Mouse (Mus musculus) midbrain, embryonic 14.5 days (tissue): ENCODE data around the gene Nek3. TPM values are rescaled to one million over a fixed set of nuclear protein-coding genes. Genes with fewer than 3 reads are reported as not detected.

Experiments used
- polyA plus RNA-seq: library from polyadenylated mRNA; unstranded; fragments of >200 nt; fragmentation: Nextera tagmentation; extraction: Ambion mirVana; gene quantifications from 2 replicates; pipeline ENCODE4 v1.2.1, GENCODE M21; 2014

The Nek3 gene
- polyA plus RNA-seq, 1 experiment from 2014 or later = 9.2 TPM

Other genes with a start within 250 kb of the Nek3 start
- gene Defb15, start 233.7 kb downstream of the Nek3 start, polyA plus RNA-seq = not detected in 2 replicates
- not detected in 2 replicates for gene Defb35, start 228.1 kb downstream of the Nek3 start, polyA plus RNA-seq
- not detected in 2 replicates for gene Defb13, start 219.7 kb downstream of the Nek3 start, polyA plus RNA-seq
- not detected in 2 replicates for gene Fam90a1a, start 207.7 kb downstream of the Nek3 start, polyA plus RNA-seq
- gene Ccdc70, start 196.7 kb downstream of the Nek3 start, polyA plus RNA-seq = not detected in 2 replicates
- gene Atp7b, start 106.1 kb downstream of the Nek3 start, polyA plus RNA-seq = 1.5 TPM in 2 replicates
- gene Alg11, start 105.7 kb downstream of the Nek3 start, polyA plus RNA-seq = 27.0 and 37.3 TPM in 2 replicates
- gene Nek5, start 41.4 kb downstream of the Nek3 start, polyA plus RNA-seq = 0.28 and 0.49 TPM in 2 replicates
- 8.3 and 15.5 TPM in 2 replicates for gene Ckap2, start 19.4 kb upstream of the Nek3 start, polyA plus RNA-seq
- 36.1 and 39.9 TPM in 2 replicates for gene Vps36, start 26.4 kb upstream of the Nek3 start, polyA plus RNA-seq
- 3.8 and 7.9 TPM in 2 replicates for gene Thsd1, start 60.9 kb upstream of the Nek3 start, polyA plus RNA-seq
- not detected in 2 replicates for gene Tpte, start 117.0 kb upstream of the Nek3 start, polyA plus RNA-seq
- gene Slc25a15, start 232.2 kb upstream of the Nek3 start, polyA plus RNA-seq = 6.2 and 9.0 TPM in 2 replicates
- gene Mrps31, start 244.9 kb upstream of the Nek3 start, polyA plus RNA-seq = 31.4 and 35.1 TPM in 2 replicates